Mouse (Mus musculus) ES-Bruce4 (cell line): Measurements from ENCODE around the gene Otoa. TPM values are rescaled to one million over a fixed set of nuclear protein-coding genes. Genes with fewer than 3 reads are reported as not detected.

Experiments
- H3K27ac ChIP-seq: 2 replicates; pipeline ENCODE4 v1.5.1; 2012; ENCODE audit warnings: low read length, inconsistent platforms; ENCODE audit not compliant: insufficient read depth
- H3K27me3 ChIP-seq: 2 replicates; pipeline ENCODE4 v1.6.1; 2012; ENCODE audit warnings: mild to moderate bottlenecking, low read length, inconsistent platforms; ENCODE audit not compliant: control insufficient read depth, poor library complexity, insufficient read depth, severe bottlenecking
- H3K36me3 ChIP-seq: 2 replicates; pipeline ENCODE4 v1.6.1; 2012; ENCODE audit warnings: inconsistent platforms, mild to moderate bottlenecking, low read length, moderate library complexity; ENCODE audit not compliant: control insufficient read depth, poor library complexity, insufficient read depth, severe bottlenecking
- H3K4me1 ChIP-seq: one replicate; pipeline ENCODE4 v1.8.1; 2011; ENCODE audit warnings: low read length; ENCODE audit not compliant: control insufficient read depth, insufficient read depth
- H3K4me3 ChIP-seq: 2 replicates; pipeline ENCODE4 v1.5.1; 2011; ENCODE audit warnings: low read depth, mild to moderate bottlenecking, low read length
- H3K9ac ChIP-seq: 2 replicates; pipeline ENCODE4 v1.6.1; 2012; ENCODE audit warnings: low read depth, mild to moderate bottlenecking, inconsistent platforms; ENCODE audit not compliant: poor library complexity, severe bottlenecking
- H3K9me3 ChIP-seq: replicated peaks from 2 replicates; pipeline ENCODE4 v1.6.1; 2012; ENCODE audit warnings: mild to moderate bottlenecking, low read length, inconsistent platforms; ENCODE audit not compliant: control insufficient read depth, poor library complexity, insufficient read depth, severe bottlenecking
- CTCF ChIP-seq: IDR thresholded peaks from one replicate; pipeline ENCODE4 v1.8.1; 2011; ENCODE audit warnings: low read depth, low read length
- EP300 ChIP-seq: IDR thresholded peaks from 2 replicates; pipeline ENCODE4 v1.6.1; 2011; ENCODE audit warnings: low read depth, low read length; ENCODE audit not compliant: insufficient read depth
- POLR2A ChIP-seq: IDR thresholded peaks from one replicate; pipeline ENCODE4 v1.8.1; 2011; ENCODE audit warnings: low read length; ENCODE audit not compliant: insufficient read depth
- polyA plus RNA-seq: library from polyadenylated mRNA; stranded (reverse); fragments of >200 nt; gene quantifications from 2 replicates; pipeline ENCODE4 v1.2.4, GENCODE M21; 2011; ENCODE audit warnings: low read depth; ENCODE audit not compliant: missing spikeins, insufficient read depth, insufficient read length

The Otoa gene
- polyA plus RNA-seq, 1 experiment, result not detected

DNA sequence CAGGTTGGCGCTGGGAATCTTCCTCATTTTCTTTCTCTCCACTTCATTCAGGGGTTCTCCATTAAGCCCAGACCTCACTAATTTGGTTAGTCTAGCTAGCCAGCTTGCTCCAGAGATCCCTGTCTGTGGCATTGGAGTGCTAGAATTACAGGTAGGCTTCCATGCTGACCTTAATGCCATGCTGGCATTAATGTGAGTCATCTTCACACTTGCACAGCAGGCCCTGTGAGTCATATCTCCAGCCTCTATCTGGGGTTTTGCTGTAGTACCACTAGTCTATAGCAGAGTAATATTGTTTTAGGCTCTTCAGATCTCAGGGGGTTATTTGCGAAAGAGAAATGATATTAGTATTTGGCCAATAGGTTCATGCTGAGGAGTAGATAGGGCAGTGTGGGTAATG is 70.7 kb downstream of the Otoa start:
- H3K4me1 ChIP-seq, result no peaks in the 10 kb centered on the region
- no peaks in the 10 kb centered on the region for H3K36me3 ChIP-seq
- H3K9me3 ChIP-seq, result no peaks in the 10 kb centered on the region
- no peaks in the 10 kb centered on the region for H3K27me3 ChIP-seq
- no peak overlapping the region for H3K9ac ChIP-seq
- TF ChIP-seq POLR2A (no peak), CTCF (no peak), EP300 (no peak)
- no peak overlapping the region for H3K4me3 ChIP-seq
- H3K27ac ChIP-seq, result no peak overlapping the region

DNA sequence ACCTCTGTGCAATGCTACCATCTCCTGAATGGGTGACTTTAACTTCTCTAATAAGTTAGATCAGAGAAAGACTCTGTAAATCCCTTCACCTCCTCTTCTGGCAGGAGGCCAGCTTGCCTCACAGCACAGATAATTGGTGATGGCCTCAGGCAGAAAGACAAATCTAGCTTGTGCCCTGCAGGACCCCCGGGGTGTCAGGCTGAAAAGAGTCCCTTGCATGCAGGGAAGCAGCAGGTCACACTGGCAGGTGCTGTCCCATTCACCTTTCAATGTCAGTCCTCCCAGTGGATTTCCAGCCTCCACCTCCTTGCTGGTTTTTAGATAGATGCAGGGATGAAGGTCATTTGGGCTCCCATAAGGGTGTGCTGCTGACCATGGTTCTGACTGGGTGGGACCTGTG is 84.2 kb downstream of the Otoa start:
- Histone ChIP-seq H3K4me3 (no peak overlapping the region), H3K9ac (no peak overlapping the region), H3K27me3 (no peaks in the 10 kb centered on the region), H3K9me3 (no peaks in the 10 kb centered on the region), H3K4me1 (no peaks in the 10 kb centered on the region), H3K27ac (no peak overlapping the region), H3K36me3 (no peaks in the 10 kb centered on the region)
- TF ChIP-seq POLR2A (no peak), CTCF (no peak), EP300 (no peak)

- H3K27ac ChIP-seq, result no peak overlapping the region
- no peak overlapping the region for H3K4me3 ChIP-seq
- no peaks in the 10 kb centered on the region for H3K27me3 ChIP-seq
- no peaks in the 10 kb centered on the region for H3K9me3 ChIP-seq
- no peak overlapping the region for H3K9ac ChIP-seq
- no peak for TF ChIP-seq POLR2A
- no peak for TF ChIP-seq EP300
- TF ChIP-seq CTCF, result no peak
- no peaks in the 10 kb centered on the region for H3K36me3 ChIP-seq
- H3K4me1 ChIP-seq, result no peaks in the 10 kb centered on the region
Measured at GRCm38 (mm10) chr7:121171888-121172287, 90.4 kb downstream of the Otoa start.

DNA sequence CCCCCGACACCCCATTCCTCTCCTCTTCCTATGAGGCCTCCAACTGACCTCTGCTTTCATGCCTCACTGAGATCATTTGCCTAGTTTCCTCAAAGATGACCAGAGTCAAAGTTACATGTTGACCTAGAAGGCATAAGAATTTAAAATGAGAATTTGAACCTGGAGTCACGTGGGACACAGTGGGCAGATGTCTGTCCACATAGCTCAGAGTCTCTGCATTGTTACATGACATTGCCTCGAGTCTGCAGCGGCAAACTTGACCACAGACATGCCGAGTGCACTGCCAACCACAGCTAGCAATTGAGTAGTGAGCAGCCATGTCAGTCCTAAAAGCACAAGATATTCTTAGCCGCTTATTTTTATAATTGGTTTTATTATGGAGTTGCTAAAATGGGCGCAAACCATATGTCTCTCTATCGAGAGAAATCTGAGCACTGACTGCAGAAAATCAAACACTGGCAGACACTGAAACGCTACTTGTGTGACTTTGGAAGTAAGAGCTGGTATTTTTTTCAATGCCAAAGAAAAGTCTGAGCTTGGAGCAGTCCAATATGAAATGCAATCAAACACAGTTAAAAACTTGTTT is 105.8 kb downstream of the Otoa start:
- Histone ChIP-seq H3K4me1 (no peaks in the 10 kb centered on the region), H3K27me3 (no peaks in the 10 kb centered on the region), H3K4me3 (no peak overlapping the region), H3K36me3 (no peaks in the 10 kb centered on the region), H3K9me3 (no peaks in the 10 kb centered on the region), H3K9ac (no peak overlapping the region), H3K27ac (no peak overlapping the region)
- TF ChIP-seq EP300 (no peak), CTCF (no peak), POLR2A (no peak)

GRCm38 (mm10) chr7:121188976-121189375 is 107.5 kb downstream of the Otoa start:
- H3K4me1 ChIP-seq, result no peaks in the 10 kb centered on the region
- H3K27me3 ChIP-seq, result no peaks in the 10 kb centered on the region
- H3K9ac ChIP-seq, result no peak overlapping the region
- H3K4me3 ChIP-seq, result no peak overlapping the region
- no peak overlapping the region for H3K27ac ChIP-seq
- no peak for TF ChIP-seq POLR2A
- no peak for TF ChIP-seq EP300
- no peak for TF ChIP-seq CTCF
- no peaks in the 10 kb centered on the region for H3K36me3 ChIP-seq
- no peaks in the 10 kb centered on the region for H3K9me3 ChIP-seq

- Histone ChIP-seq H3K36me3 (no peaks in the 10 kb centered on the region), H3K27me3 (no peaks in the 10 kb centered on the region), H3K27ac (no peak overlapping the region), H3K4me1 (no peaks in the 10 kb centered on the region), H3K4me3 (no peak overlapping the region), H3K9me3 (no peaks in the 10 kb centered on the region), H3K9ac (no peak overlapping the region)
- TF ChIP-seq CTCF, result no peak
- TF ChIP-seq POLR2A, result no peak
- no peak for TF ChIP-seq EP300
Measured at GRCm38 (mm10) chr7:121198933-121199332, 117.5 kb downstream of the Otoa start.
